Mouse (Mus musculus): Measurements from ENCODE around the gene Afmid. TPM values are rescaled to one million over a fixed set of nuclear protein-coding genes. Genes with fewer than 3 reads are reported as not detected.

Afmid gene
- polyA plus RNA-seq (2015; fragmentation: Nextera tagmentation; extraction: Ambion mirVana): 15.1 and 16.6 TPM in 2 replicates

- ATAC-seq (replicated peaks; ENCODE audit: insufficient number of reproducible peaks, insufficient read depth, low FRiP score, low read depth): peak; percentile 19; the same call in 1 of the 2 replicates
- H3K4me3 ChIP-seq: peak within 1 kb of the TSS; percentile 65
- under 1% methylated on average over 34 of the region's 34 CpGs for WGBS
- H3K27ac ChIP-seq: peak within 1 kb of the TSS; percentile 95
- no peaks in the 10 kb centered on the region for H3K9me3 ChIP-seq (replicated peaks)
- H3K9ac ChIP-seq: peak within 1 kb of the TSS; percentile 73
- H3K4me1 ChIP-seq (replicated peaks): peaks cover 87% of the 10 kb centered on the region
- H3K36me3 ChIP-seq: peaks cover 21% of the 10 kb centered on the region
- H3K4me2 ChIP-seq: peak within 1 kb of the TSS; percentile 92
- H3K27me3 ChIP-seq: no peaks in the 10 kb centered on the region
These were observed at the start of gene Afmid, which contains the start of gene Tk1 for GRCm38 (mm10) chr11:117825333-117826101. Afmid (plus strand) TSS chr11:117825924. Tk1 (minus strand) TSS chr11:117826092.

GRCm38 (mm10) chr11:117776085-117776792 lies 49.5 kb upstream of the Afmid start:
- peaks cover 37% of the 10 kb centered on the region for H3K36me3 ChIP-seq
- ATAC-seq (replicated peaks; ENCODE audit: insufficient number of reproducible peaks, insufficient read depth, low FRiP score, low read depth): no peak
- H3K27ac ChIP-seq: no peak overlapping the region
- H3K4me3 ChIP-seq: no peak overlapping the region
- no peak overlapping the region for H3K4me2 ChIP-seq
- WGBS: 90% methylated on average over 14 of the region's 14 CpGs
- no peaks in the 10 kb centered on the region for H3K9me3 ChIP-seq (replicated peaks)
- H3K4me1 ChIP-seq (replicated peaks): peaks cover 39% of the 10 kb centered on the region
- H3K27me3 ChIP-seq: no peaks in the 10 kb centered on the region
- H3K9ac ChIP-seq: no peak overlapping the region

GRCm38 (mm10) chr11:117777111-117777510 lies 48.6 kb upstream of the Afmid start:
- H3K9me3 ChIP-seq (replicated peaks): no peaks in the 10 kb centered on the region
- no peak overlapping the region for H3K4me3 ChIP-seq
- no peaks in the 10 kb centered on the region for H3K27me3 ChIP-seq
- H3K9ac ChIP-seq: no peak overlapping the region
- no peak overlapping the region for H3K27ac ChIP-seq
- ATAC-seq (replicated peaks; ENCODE audit: insufficient number of reproducible peaks, insufficient read depth, low FRiP score, low read depth): no peak
- peaks cover 47% of the 10 kb centered on the region for H3K4me1 ChIP-seq (replicated peaks)
- H3K4me2 ChIP-seq: no peak overlapping the region
- H3K36me3 ChIP-seq: peaks cover 32% of the 10 kb centered on the region
- 81% methylated on average over 5 of the region's 5 CpGs for WGBS

GRCm38 (mm10) chr11:117778031-117778430 lies 47.7 kb upstream of the Afmid start:
- no peak for ATAC-seq (replicated peaks; ENCODE audit: insufficient number of reproducible peaks, insufficient read depth, low FRiP score, low read depth)
- Histone ChIP-seq H3K4me3 (no peak overlapping the region), H3K27ac (no peak overlapping the region), H3K9ac (no peak overlapping the region), H3K4me1 (replicated peaks) (peaks cover 53% of the 10 kb centered on the region), H3K9me3 (replicated peaks) (no peaks in the 10 kb centered on the region), H3K4me2 (no peak overlapping the region), H3K27me3 (no peaks in the 10 kb centered on the region), H3K36me3 (peaks cover 24% of the 10 kb centered on the region)
- WGBS: 91% methylated on average over 11 of the region's 11 CpGs

GRCm38 (mm10) chr11:117778851-117779433 lies 46.8 kb upstream of the Afmid start:
- ATAC-seq (replicated peaks; ENCODE audit: insufficient number of reproducible peaks, insufficient read depth, low FRiP score, low read depth): no peak
- peak overlapping the region; percentile 62 for H3K9ac ChIP-seq
- H3K4me3 ChIP-seq: peak overlapping the region; percentile 61
- no peaks in the 10 kb centered on the region for H3K9me3 ChIP-seq (replicated peaks)
- H3K4me1 ChIP-seq (replicated peaks): peaks cover 60% of the 10 kb centered on the region
- peaks cover 20% of the 10 kb centered on the region for H3K36me3 ChIP-seq
- H3K27me3 ChIP-seq: no peaks in the 10 kb centered on the region; the same call in 1 of the 2 replicates
- H3K4me2 ChIP-seq: peak overlapping the region; percentile 96
- peak overlapping the region; percentile 92 for H3K27ac ChIP-seq
- 50% methylated on average over 12 of the region's 12 CpGs for WGBS

GRCm38 (mm10) chr11:117779434-117780198 lies 46.1 kb upstream of the Afmid start:
- Histone ChIP-seq H3K4me2 (peak overlapping the region; percentile 96), H3K36me3 (peaks cover 19% of the 10 kb centered on the region), H3K4me3 (peak overlapping the region; percentile 61), H3K4me1 (replicated peaks) (peaks cover 60% of the 10 kb centered on the region), H3K27ac (peak overlapping the region; percentile 92), H3K9ac (peak overlapping the region; percentile 62), H3K9me3 (replicated peaks) (no peaks in the 10 kb centered on the region), H3K27me3 (no peaks in the 10 kb centered on the region; the same call in 1 of the 2 replicates)
- WGBS: 2% methylated on average over 38 of the region's 38 CpGs
- peak; percentile 41 for ATAC-seq (replicated peaks; ENCODE audit: insufficient number of reproducible peaks, insufficient read depth, low FRiP score, low read depth)

- Histone ChIP-seq H3K27me3 (no peaks in the 10 kb centered on the region; the same call in 1 of the 2 replicates), H3K4me3 (peak overlapping the region; percentile 61), H3K36me3 (peaks cover 14% of the 10 kb centered on the region), H3K4me1 (replicated peaks) (peaks cover 60% of the 10 kb centered on the region), H3K9me3 (replicated peaks) (no peaks in the 10 kb centered on the region), H3K9ac (peak overlapping the region; percentile 62), H3K4me2 (peak overlapping the region; percentile 96), H3K27ac (peak overlapping the region; percentile 92)
- peak; percentile 4; the same call in 1 of the 2 replicates for ATAC-seq (replicated peaks; ENCODE audit: insufficient number of reproducible peaks, insufficient read depth, low FRiP score, low read depth)
- 0% methylated on average over 17 of the region's 17 CpGs for WGBS
These were observed 45.6 kb upstream of the Afmid start for GRCm38 (mm10) chr11:117780199-117780515.

GRCm38 (mm10) chr11:117780582-117781111 lies 45.1 kb upstream of the Afmid start:
- Histone ChIP-seq H3K4me1 (replicated peaks) (peaks cover 60% of the 10 kb centered on the region), H3K4me3 (peak overlapping the region; percentile 61)
- ATAC-seq (replicated peaks; ENCODE audit: insufficient number of reproducible peaks, insufficient read depth, low FRiP score, low read depth): peak; percentile 70

GRCm38 (mm10) chr11:117781199-117781821 lies 44.4 kb upstream of the Afmid start:
- ATAC-seq (replicated peaks; ENCODE audit: insufficient number of reproducible peaks, insufficient read depth, low FRiP score, low read depth): 0 out of 2 replicates have a peak, but pooled peaks have one; percentile 5
- no peaks in the 10 kb centered on the region for H3K9me3 ChIP-seq (replicated peaks)
- H3K27ac ChIP-seq: peak overlapping the region; percentile 92
- H3K9ac ChIP-seq: peak overlapping the region; percentile 62
- peaks cover 63% of the 10 kb centered on the region for H3K4me1 ChIP-seq (replicated peaks)
- H3K36me3 ChIP-seq: peaks cover 6% of the 10 kb centered on the region; the same call in 1 of the 2 replicates
- H3K27me3 ChIP-seq: no peaks in the 10 kb centered on the region; the same call in 1 of the 2 replicates
- peak overlapping the region; percentile 96 for H3K4me2 ChIP-seq
- peak overlapping the region; percentile 61 for H3K4me3 ChIP-seq
- WGBS: 8% methylated on average over 18 of the region's 18 CpGs

More at GRCm38 (mm10) chr11:117780582-117781111, 45.1 kb upstream of the Afmid start:
- peaks cover 10% of the 10 kb centered on the region; the same call in 1 of the 2 replicates for H3K36me3 ChIP-seq
- peak overlapping the region; percentile 92 for H3K27ac ChIP-seq
- peak overlapping the region; percentile 62 for H3K9ac ChIP-seq
- peak overlapping the region; percentile 96 for H3K4me2 ChIP-seq
- WGBS: under 1% methylated on average over 19 of the region's 19 CpGs
- no peaks in the 10 kb centered on the region for H3K9me3 ChIP-seq (replicated peaks)
- no peaks in the 10 kb centered on the region; the same call in 1 of the 2 replicates for H3K27me3 ChIP-seq

Measured in heart, embryonic 15.5 days (tissue).